Mouse (Mus musculus) v-Abl transformed pro-B cells (cell line): ENCODE data around the gene Tshz2.
"Not testable (repeated sequence)": the region's sequence is repeated elsewhere in the genome, so short reads cannot be mapped to it uniquely, and the experiment has no call there.

ENCODE experiments used
- in situ Hi-C, 2 experiments: fragments of 400-800 bp; cut with MboI; formaldehyde crosslinking; loops; one replicate each; pipeline ENCODE4 v1.15.1; 2025; ENCODE audit not compliant: unreplicated experiment in 2 of 2

Gene Tshz2

GRCm38 (mm10) chr2:169750574-169751491 is 118.0 kb downstream of the Tshz2 start:
- in situ Hi-C loops, result no loop called here

- in situ Hi-C loops, result no loop called here
Measured at GRCm38 (mm10) chr2:169752126-169752525, 119.3 kb downstream of the Tshz2 start.

- in situ Hi-C loops, result no loop called here
Measured at GRCm38 (mm10) chr2:169753432-169753831, 120.6 kb downstream of the Tshz2 start.

GRCm38 (mm10) chr2:169755091-169755490 is 122.3 kb downstream of the Tshz2 start:
- in situ Hi-C loops, result no loop called here

GRCm38 (mm10) chr2:169758120-169758519 is 125.3 kb downstream of the Tshz2 start:
- in situ Hi-C loops, result no loop called here

- in situ Hi-C loops, result no loop called here
Measured at GRCm38 (mm10) chr2:169760117-169760516, 127.3 kb downstream of the Tshz2 start.

- in situ Hi-C loops, result no loop called here
Measured at GRCm38 (mm10) chr2:169761726-169762125, 128.9 kb downstream of the Tshz2 start.

- in situ Hi-C loops, result no loop called here
Measured at GRCm38 (mm10) chr2:169762301-169762700, 129.5 kb downstream of the Tshz2 start.

GRCm38 (mm10) chr2:169763716-169764115 is 130.9 kb downstream of the Tshz2 start:
- in situ Hi-C loops, result no loop called here

GRCm38 (mm10) chr2:169766247-169766646 is 133.4 kb downstream of the Tshz2 start:
- in situ Hi-C loops, result no loop called here

- in situ Hi-C loops, result no loop called here
Measured at GRCm38 (mm10) chr2:169767281-169767680, 134.5 kb downstream of the Tshz2 start.

- in situ Hi-C loops, result no loop called here
Measured at GRCm38 (mm10) chr2:169775078-169775477, 142.3 kb downstream of the Tshz2 start.

- in situ Hi-C loops, result no loop called here
Measured at GRCm38 (mm10) chr2:169777242-169777641, 144.4 kb downstream of the Tshz2 start.

GRCm38 (mm10) chr2:169777764-169778163 is 145.0 kb downstream of the Tshz2 start:
- in situ Hi-C loops, result no loop called here

- in situ Hi-C loops, result no loop called here
Measured at GRCm38 (mm10) chr2:169778740-169779345, 146.0 kb downstream of the Tshz2 start.

- in situ Hi-C loops, result not testable (repeated sequence)
Measured at GRCm38 (mm10) chr2:169781671-169782070, 148.9 kb downstream of the Tshz2 start.

GRCm38 (mm10) chr2:169782874-169783680 is 150.3 kb downstream of the Tshz2 start:
- in situ Hi-C loops, result no loop called here

- in situ Hi-C loops, result no loop called here
Measured at GRCm38 (mm10) chr2:169783681-169784033, 150.8 kb downstream of the Tshz2 start.

GRCm38 (mm10) chr2:169787381-169787780 is 154.6 kb downstream of the Tshz2 start:
- in situ Hi-C loops, result no loop called here

GRCm38 (mm10) chr2:169787906-169788305 is 155.1 kb downstream of the Tshz2 start:
- in situ Hi-C loops, result no loop called here
